21 mouse cellular contexts compared by ENCODE assay signal in genomic region chr15:78078206-78078605, GRCm38 (mm10). TPM values are rescaled to one million over a fixed set of nuclear protein-coding genes. Genes with fewer than 3 reads are reported as not detected.
"Had no signal": no experiment of that assay in that cellular context is flagged by ENCODE, and none has a peak within 500 bp of the region (broad histone marks: within the 10 kb centered on the region; RNA-seq: fewer than 3 reads in every experiment).

No protein-coding gene starts in this region.

- H3K9ac ChIP-seq: liver, embryonic 13.5 days had no signal

- H3K4me1 ChIP-seq: liver, embryonic 13.5 days had no signal

- DNase-seq: kidney, postnatal 25 days; layer of hippocampus, adult 9-11 months; liver, embryonic 13.5 days; lung, adult 2 months; lung, postnatal 14 days; lung, postnatal 4 days; midbrain, embryonic 14.5 days; right cerebral cortex, postnatal 14 days; right cerebral cortex, postnatal 4 days; thymus, adult 18-20 months; thymus, postnatal 36 days had no signal

- H3K27me3 ChIP-seq: liver, embryonic 13.5 days had no signal

- H3K27ac ChIP-seq: kidney, postnatal 0 days; layer of hippocampus, adult 2 months; liver, embryonic 13.5 days; stomach, postnatal 0 days had no signal

- H3K9me3 ChIP-seq: liver, embryonic 13.5 days had no signal

- H3K4me3 ChIP-seq: layer of hippocampus, adult 2 months; liver, embryonic 13.5 days had no signal

- H3K36me3 ChIP-seq: liver, embryonic 13.5 days had no signal

- H3K4me2 ChIP-seq: liver, embryonic 13.5 days; midbrain, embryonic 11.5 days had no signal

RNA-seq across cellular contexts. Expression of gene Cacng2, which starts 41.6 kb away (rescaled TPM):
- polyA plus RNA-seq: kidney, embryonic 14.5 days; kidney, postnatal 0 days; large intestine, adult 2 months; limb, embryonic 11.5 days; liver, adult 2 months; liver, embryonic 13.5 days; liver, embryonic 16.5 days; lung, adult 2 months; lung, embryonic 16.5 days had no signal
